Mouse (Mus musculus) splenic B cell, adult 2 months (primary cell): ENCODE measurements around the gene Gm12258.
"Not testable (repeated sequence)": the region's sequence is repeated elsewhere in the genome, so short reads cannot be mapped to it uniquely, and the experiment has no call there.

Source experiments
- DNase-seq: peaks from one replicate; pipeline ENCODE4 v3.0.0-alpha.2; 2011; ENCODE audit warnings: low read depth, low spot score
- H3K27me3 ChIP-seq: 2 replicates; pipeline ENCODE4 v1.6.1; 2012; ENCODE audit warnings: mild to moderate bottlenecking, low read length, moderate library complexity, mixed read lengths; ENCODE audit not compliant: control insufficient read depth, poor library complexity, insufficient read depth, severe bottlenecking
- H3K36me3 ChIP-seq: 2 replicates; pipeline ENCODE4 v1.6.1; 2012; ENCODE audit warnings: mild to moderate bottlenecking, low read length, moderate library complexity, mixed read lengths; ENCODE audit not compliant: control insufficient read depth, poor library complexity, insufficient read depth, severe bottlenecking

Gm12258 gene

GRCm38 (mm10) chr11:58846919-58847461 lies at the start of gene Gm12258:
Gm12258 (plus strand) TSS chr11:58847158.
- peak; percentile 98 for DNase-seq
- Histone ChIP-seq H3K27me3 (no peaks in the 10 kb centered on the region), H3K36me3 (0 out of 2 replicates have a peak, but pooled peaks cover 2% of the 10 kb centered on the region)

DNA sequence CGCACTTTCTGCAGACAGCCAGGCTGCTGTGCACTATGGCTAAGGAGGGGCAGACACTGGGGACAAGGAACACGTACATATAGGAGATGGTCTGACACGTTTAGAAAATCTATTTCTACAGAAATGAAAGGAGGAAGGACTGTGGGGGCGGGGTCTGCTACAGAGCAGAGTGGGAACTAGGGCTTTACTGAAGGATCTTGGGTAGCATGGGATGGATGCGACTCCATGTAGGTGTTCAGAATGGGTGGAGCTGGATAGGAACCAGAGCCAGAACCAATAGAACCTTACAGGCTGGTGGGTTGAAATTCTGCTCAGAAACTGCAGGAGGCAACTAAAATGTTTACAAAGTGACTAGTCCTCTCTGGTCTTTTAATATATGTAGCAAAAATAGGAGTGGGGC lies 47.2 kb upstream of the Gm12258 start:
- no peaks in the 10 kb centered on the region for H3K27me3 ChIP-seq
- no peaks in the 10 kb centered on the region for H3K36me3 ChIP-seq
- DNase-seq = no peak

- no peak for DNase-seq
- Histone ChIP-seq H3K36me3 (no peaks in the 10 kb centered on the region), H3K27me3 (no peaks in the 10 kb centered on the region)
These were observed 45.3 kb upstream of the Gm12258 start, which contains the start of gene Fam183b for GRCm38 (mm10) chr11:58801558-58802228. Fam183b (minus strand) TSS chr11:58801960.

DNA sequence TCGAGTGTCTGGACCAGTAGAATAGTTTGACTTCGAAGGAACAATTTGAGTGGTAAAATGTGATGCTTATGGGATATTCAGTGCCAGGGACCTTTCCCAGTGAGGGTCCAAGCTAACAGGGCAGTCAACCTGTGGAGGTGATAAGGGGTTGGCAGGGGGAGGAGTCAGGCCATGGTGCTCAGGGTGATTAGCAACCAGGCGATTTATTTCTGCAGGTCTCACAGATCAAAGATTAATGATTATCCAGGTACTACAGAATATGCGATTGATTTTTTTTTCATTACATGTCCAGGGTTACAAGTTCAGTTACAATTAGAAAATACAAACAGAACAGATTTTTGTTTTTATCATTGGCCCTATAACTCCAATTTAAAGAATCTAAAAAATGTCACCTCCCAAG lies 43.1 kb upstream of the Gm12258 start:
- no peak for DNase-seq
- H3K27me3 ChIP-seq = no peaks in the 10 kb centered on the region
- H3K36me3 ChIP-seq = no peaks in the 10 kb centered on the region

GRCm38 (mm10) chr11:58804393-58804792 lies 42.6 kb upstream of the Gm12258 start:
- Histone ChIP-seq H3K36me3 (no peaks in the 10 kb centered on the region), H3K27me3 (no peaks in the 10 kb centered on the region)
- no peak for DNase-seq

GRCm38 (mm10) chr11:58812001-58812400 lies 35.0 kb upstream of the Gm12258 start:
- peak; percentile 24 for DNase-seq
- no peaks in the 10 kb centered on the region for H3K36me3 ChIP-seq
- no peaks in the 10 kb centered on the region for H3K27me3 ChIP-seq

DNA sequence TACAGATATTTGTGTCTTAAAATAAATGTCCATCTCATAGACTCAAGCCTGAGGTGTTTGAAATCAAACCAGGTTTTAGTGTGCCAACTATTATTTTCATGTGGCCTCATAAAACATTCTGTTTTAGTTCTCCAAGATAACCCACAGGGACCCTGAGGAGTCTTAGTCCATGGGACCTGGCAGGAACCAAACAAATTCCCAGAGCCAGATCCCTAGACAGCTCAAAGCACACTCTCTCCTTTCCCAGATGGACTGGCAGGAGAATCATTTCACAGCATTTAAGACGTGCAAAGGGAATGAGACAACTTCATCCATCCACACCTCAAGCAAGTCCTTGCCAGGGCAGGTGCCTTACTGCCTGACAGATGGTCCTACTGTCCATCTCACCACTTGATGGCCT lies 32.3 kb upstream of the Gm12258 start, which contains the start of gene Olfr313:
Olfr313 (plus strand) TSS at position 301 of the 400 bp plus-strand sequence.
- H3K27me3 ChIP-seq, H3K36me3 ChIP-seq, DNase-seq: not testable (repeated sequence)

GRCm38 (mm10) chr11:58815676-58816075 lies 31.3 kb upstream of the Gm12258 start:
- no peak for DNase-seq
- H3K36me3 ChIP-seq = no peaks in the 10 kb centered on the region
- no peaks in the 10 kb centered on the region for H3K27me3 ChIP-seq

DNA sequence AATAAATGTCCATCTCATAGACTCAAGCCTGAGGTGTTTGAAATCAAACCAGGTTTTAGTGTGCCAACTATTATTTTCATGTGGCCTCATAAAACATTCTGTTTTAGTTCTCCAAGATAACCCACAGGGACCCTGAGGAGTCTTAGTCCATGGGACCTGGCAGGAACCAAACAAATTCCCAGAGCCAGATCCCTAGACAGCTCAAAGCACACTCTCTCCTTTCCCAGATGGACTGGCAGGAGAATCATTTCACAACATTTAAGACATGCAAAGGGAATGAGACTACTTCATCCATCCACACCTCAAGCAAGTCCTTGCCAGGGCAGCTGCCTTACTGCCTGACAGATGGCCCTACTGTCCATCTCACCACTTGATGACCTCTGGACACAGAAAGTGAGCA lies 18.0 kb upstream of the Gm12258 start, which contains the start of gene Olfr312:
Olfr312 (plus strand) TSS at position 301 of the 400 bp plus-strand sequence.
- H3K27me3 ChIP-seq, DNase-seq, H3K36me3 ChIP-seq: not testable (repeated sequence)

- DNase-seq = no peak
- Histone ChIP-seq H3K36me3 (no peaks in the 10 kb centered on the region), H3K27me3 (no peaks in the 10 kb centered on the region)
These were observed 17.2 kb upstream of the Gm12258 start for GRCm38 (mm10) chr11:58829764-58830163.

DNA sequence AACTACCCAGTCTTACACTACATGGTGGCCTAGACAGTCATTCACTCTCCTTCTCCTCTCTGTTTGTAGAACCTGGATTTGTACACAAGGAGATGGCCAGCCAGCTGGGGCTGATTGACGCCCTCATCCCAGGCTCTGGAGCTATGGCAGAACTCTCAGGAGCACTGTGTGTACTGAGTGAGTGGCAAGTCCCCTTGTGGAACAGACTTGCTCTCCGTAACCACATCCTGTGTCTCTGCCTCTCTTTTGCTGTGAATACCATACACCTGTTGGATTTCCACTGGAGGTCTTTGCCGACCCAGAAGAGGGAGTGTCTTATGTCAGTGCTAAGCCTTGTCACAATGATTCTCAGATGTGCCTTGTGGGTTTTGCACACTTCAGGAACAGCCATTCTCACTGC lies 14.4 kb upstream of the Gm12258 start:
- H3K36me3 ChIP-seq, DNase-seq, H3K27me3 ChIP-seq: not testable (repeated sequence)

- not testable (repeated sequence) for H3K27me3 ChIP-seq, H3K36me3 ChIP-seq, DNase-seq
These were observed 8.0 kb upstream of the Gm12258 start, which contains the start of gene Olfr311 for GRCm38 (mm10) chr11:58838951-58839350. Olfr311 (plus strand) TSS chr11:58839251.

- peak; percentile 7 for DNase-seq
- Histone ChIP-seq H3K36me3 (0 out of 2 replicates have a peak, but pooled peaks cover 2% of the 10 kb centered on the region), H3K27me3 (no peaks in the 10 kb centered on the region)
These were observed 678 bp downstream of the Gm12258 start for GRCm38 (mm10) chr11:58847636-58848035.

GRCm38 (mm10) chr11:58849731-58850130 lies 2.8 kb downstream of the Gm12258 start:
- Histone ChIP-seq H3K27me3 (no peaks in the 10 kb centered on the region), H3K36me3 (peaks cover 6% of the 10 kb centered on the region; the same call in 1 of the 2 replicates)
- no peak for DNase-seq

GRCm38 (mm10) chr11:58860744-58861143 lies 13.8 kb downstream of the Gm12258 start:
- no peaks in the 10 kb centered on the region for H3K27me3 ChIP-seq
- DNase-seq = no peak
- peaks cover 13% of the 10 kb centered on the region for H3K36me3 ChIP-seq
